Mouse (Mus musculus) adipocyte (in vitro differentiated cells): Measurements from ENCODE around the gene Auts2.

Experiments
- DNase-seq: peaks from one replicate; pipeline ENCODE4 v3.0.0-alpha.2; 2016; ENCODE audit warnings: low spot score

Auts2 gene

DNA sequence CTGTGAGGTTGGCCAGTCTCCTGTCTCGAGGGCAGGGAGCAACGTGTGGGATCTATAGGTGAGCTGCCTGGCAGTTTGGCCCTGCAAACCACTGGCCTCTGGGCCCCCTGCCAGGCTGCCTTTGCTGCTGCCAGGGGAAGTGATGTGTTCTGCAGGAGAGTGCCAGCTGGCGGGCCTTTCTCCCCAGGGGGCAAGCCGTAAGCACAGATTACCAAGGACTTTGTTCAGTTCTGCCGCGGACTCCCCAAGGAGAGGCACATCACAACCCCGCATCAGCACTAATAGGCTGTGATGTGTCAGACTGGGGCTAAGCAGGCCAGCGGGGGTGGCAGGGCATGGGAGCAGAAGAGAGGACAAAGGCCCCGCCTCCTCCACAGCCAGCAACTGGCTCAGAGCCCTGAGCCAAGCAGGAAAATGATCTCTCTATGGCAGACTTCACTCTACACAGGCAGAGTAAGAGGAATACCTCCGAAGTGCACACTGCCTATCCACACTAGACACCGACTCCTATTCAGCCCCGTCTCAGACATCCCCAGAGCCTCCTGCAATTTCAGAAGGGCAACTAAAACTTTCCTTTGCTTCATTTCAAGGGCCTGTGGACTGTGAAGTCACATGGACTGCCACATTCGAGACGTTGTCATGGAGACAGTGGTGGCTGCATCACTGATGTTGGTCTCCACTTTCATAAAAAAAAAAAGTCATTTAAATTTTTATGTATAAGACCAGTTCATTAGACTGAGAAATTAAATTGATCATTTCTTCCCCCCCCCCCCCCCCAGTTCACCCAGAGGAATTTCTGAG lies 942.6 kb downstream of the Auts2 start:
- DNase-seq, result peak; percentile 4

- no peak for DNase-seq
These were observed 945.6 kb downstream of the Auts2 start for GRCm38 (mm10) chr5:131597503-131597902.

GRCm38 (mm10) chr5:131596591-131596990 lies 946.6 kb downstream of the Auts2 start:
- DNase-seq, result no peak

DNA sequence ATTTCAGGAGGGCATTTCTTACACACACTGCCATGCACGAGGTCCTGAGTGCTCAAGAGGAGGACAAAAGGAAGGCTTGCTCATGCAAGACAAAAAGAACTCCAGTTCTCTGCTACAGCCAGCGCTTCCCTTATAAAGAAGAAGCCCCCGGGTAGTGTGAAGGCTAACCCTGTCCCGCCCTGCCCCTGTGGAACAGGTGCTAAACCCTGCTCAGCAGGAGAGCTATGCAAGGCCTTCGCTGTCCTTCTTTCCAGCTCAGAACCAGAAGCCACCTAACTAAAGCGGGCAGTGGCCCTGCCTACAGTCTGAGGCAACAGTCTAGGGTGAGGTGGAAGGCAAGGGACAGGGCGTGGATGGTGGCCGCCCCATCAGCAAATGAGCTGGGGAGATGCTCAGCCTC lies 947.4 kb downstream of the Auts2 start:
- DNase-seq, result no peak

DNA sequence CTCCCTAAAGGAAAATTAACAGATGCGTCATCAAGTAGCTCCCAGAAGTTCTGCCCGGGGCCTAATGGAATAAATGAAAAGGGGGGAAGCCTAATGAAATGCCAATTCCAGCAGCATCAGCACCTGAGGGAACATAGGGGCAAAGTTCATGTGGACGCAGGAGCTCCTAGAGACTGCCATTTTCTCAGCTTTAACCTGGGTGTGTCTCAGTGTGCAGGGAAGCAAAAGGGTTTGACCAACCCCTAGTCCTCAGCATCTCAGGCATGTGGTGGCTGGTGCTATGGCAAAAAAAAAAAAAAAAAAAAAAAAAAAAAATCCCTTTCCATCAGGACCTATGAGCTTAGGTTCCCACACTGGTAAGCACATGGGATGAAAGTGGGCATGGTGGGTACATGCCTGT lies 948.5 kb downstream of the Auts2 start:
- no peak for DNase-seq

GRCm38 (mm10) chr5:131593261-131593660 lies 949.9 kb downstream of the Auts2 start:
- DNase-seq, result no peak

- DNase-seq, result no peak
These were observed 953.1 kb downstream of the Auts2 start for GRCm38 (mm10) chr5:131589948-131590467.

- DNase-seq, result no peak
These were observed 956.8 kb downstream of the Auts2 start for GRCm38 (mm10) chr5:131586332-131586700.

- no peak for DNase-seq
These were observed 957.3 kb downstream of the Auts2 start for GRCm38 (mm10) chr5:131585684-131586331.

- no peak for DNase-seq
These were observed 958.6 kb downstream of the Auts2 start for GRCm38 (mm10) chr5:131584260-131585135.

- no peak for DNase-seq
These were observed 961.8 kb downstream of the Auts2 start for GRCm38 (mm10) chr5:131581110-131582050.

DNA sequence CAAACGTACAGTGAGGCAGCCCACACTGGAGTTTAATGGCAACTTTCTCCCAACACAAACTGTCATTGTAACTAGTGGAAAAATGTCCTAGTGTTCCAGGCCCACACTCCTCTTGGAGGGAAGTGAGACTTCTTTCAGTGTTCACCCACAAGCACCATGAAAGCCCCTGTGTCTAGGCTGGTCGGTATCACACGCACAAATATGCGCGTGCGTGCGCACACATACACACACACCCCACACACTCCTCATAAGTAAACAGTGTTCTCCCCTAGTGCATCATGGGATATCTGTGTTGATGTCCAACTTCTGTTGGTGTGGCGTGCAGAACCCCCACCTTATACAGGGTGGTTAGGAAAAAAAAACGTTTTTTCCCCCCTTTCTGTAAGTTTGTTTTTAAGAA lies 964.4 kb downstream of the Auts2 start:
- DNase-seq, result no peak

DNA sequence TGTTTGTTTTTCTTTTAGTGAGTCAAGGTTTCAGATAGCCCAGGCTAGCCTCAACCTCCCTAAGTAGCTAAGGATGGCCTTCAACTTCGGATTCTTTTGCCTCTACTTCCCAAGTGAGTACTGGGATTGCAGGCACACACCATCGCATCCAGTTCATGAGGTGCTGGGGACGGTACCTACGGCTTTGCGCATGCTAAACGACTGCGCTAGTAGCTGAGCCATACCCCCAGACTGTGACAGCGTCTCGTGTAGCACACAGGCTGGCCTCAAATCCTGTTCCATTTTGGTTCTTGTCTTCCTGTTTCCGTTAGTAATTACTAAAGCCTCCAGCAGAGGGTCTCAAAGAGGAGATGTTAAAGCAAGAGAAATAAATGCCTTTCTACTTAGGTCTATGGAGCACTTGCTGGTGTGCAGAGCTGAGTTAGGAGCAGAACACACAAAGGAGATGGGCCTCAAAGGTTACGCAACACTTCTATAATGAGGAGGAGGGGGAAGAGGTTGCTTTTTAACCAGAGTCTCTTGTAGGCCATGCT lies 967.3 kb downstream of the Auts2 start:
- DNase-seq, result no peak

DNA sequence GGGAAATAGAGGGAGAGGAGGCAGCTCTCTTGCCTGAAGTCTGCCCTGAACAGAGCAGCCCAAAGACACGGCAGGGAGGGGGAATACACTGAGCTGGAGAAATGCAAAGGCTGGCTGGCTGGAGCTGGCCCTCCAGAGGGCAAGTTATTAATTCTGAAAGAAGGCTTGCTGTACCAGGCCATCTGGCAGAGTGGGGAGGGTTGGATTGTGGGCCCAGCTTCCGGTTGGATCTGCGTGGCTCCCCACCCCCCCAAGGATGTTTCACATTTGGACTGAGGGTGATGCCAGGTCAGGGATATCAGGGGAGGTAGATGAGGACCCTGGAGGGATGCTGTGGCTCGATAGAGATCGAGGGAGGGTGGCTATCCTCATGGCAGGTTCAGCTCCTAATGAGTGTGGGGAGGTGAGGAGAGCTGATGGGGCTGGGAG lies 968.0 kb downstream of the Auts2 start:
- no peak for DNase-seq

DNA sequence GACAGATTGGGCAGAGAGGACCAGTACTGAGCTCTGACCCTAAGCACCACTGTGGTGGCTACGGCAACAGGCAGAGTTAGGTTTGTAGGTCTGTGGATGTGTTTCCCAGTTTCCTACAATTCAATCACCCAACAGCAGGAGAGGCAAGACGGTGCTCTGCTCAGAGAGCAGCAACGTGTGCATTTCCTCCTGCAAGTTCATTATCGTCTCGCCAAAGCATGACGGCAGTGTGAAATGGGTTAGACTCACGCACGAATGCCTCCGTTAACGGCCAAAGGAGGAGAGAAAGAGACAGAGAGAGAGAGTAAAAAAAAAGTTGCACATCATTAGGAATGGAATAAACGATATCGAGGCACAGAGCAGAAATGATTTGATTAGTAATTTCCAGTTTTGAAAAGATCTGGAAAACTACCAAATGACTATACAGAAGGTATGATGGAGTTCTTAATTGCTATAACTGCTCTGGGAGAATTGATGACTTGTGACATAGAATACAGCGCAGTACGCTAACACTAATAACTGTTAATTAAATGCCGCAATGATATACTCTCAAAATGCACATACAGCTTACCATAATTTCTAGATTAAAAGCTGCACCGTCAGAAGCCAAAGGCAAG lies 968.6 kb downstream of the Auts2 start:
- DNase-seq, result no peak

GRCm38 (mm10) chr5:131573296-131574177 lies 969.6 kb downstream of the Auts2 start:
- DNase-seq, result no peak

DNA sequence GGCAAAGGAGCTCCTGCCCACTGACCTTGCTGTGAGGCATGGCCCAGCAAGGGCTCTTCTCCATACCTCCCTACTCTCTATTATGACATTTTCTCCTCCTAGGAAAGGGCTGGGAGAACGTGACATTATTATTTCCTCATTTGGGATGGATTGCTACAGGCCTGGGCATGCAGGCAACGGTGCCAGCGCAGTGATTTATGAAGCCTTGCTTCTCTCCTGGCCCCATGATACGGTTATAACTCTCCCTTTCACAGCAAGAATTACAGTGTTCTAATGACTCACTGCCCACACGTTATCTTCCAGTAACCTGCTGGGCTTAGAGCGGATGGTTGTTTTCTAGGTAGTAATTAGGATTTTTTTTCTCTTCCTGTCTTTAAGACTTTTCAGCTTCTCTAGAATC lies 977.1 kb downstream of the Auts2 start:
- no peak for DNase-seq

DNA sequence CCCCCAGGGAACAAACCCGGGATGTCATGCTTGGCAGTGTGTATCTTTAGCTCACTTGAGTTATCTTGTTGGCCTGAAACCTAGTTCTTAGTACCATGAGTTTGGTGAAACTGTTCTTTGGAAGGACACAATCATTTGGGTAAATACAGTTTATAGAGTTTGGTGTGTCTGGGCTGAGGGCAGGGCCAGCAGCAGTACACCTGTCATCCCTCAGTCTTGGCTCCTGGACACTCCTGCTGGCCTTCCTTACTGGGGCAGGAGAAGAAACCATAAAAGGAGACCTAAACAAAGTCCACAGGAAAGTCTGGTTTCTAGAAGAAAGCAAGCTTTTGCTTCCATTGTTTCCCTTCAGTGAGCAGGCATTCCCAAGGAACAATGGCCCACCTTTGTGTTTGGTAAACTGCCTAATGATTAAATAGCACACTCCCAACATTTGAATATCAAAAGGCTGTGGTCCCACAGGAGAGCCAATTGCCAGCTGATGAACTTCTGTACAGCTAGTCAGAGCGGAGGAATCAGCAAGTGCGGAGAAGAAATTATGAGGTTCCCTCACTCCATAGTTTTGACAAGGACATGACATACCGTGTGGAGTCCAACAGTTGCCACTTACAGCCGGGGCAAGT lies 979.4 kb downstream of the Auts2 start:
- DNase-seq, result no peak
